Mouse (Mus musculus): Measurements from ENCODE around the gene Etl4. TPM values are rescaled to one million over a fixed set of nuclear protein-coding genes. Genes with fewer than 3 reads are reported as not detected.

Gene Etl4
- polyA plus RNA-seq, 1 experiment from 2014 or later, result 5.0 TPM

GRCm38 (mm10) chr2:20777931-20778330, 868.4 kb downstream of the Etl4 start:
- Histone ChIP-seq H3K9me3 (no peaks in the 10 kb centered on the region), H3K4me3 (no peak overlapping the region), H3K36me3 (no peaks in the 10 kb centered on the region), H3K4me2 (no peak overlapping the region), H3K9ac (no peak overlapping the region), H3K27me3 (no peaks in the 10 kb centered on the region), H3K27ac (replicated peaks) (no peak overlapping the region), H3K4me1 (replicated peaks) (no peaks in the 10 kb centered on the region)
- 72% methylated on average over 6 of the region's 6 CpGs for WGBS
- no peak for ATAC-seq (ENCODE audit: low FRiP score, low read depth)

- Histone ChIP-seq H3K36me3 (no peaks in the 10 kb centered on the region), H3K4me2 (no peak overlapping the region), H3K4me1 (replicated peaks) (no peaks in the 10 kb centered on the region), H3K4me3 (no peak overlapping the region), H3K9ac (no peak overlapping the region), H3K9me3 (no peaks in the 10 kb centered on the region), H3K27me3 (no peaks in the 10 kb centered on the region), H3K27ac (replicated peaks) (no peak overlapping the region)
- ATAC-seq (ENCODE audit: low FRiP score, low read depth), result peak; percentile 82
- WGBS, result 34% methylated on average over 6 of the region's 6 CpGs
Observed at GRCm38 (mm10) chr2:20779484-20780381, 870.2 kb downstream of the Etl4 start.

GRCm38 (mm10) chr2:20801236-20801890, 891.8 kb downstream of the Etl4 start:
- 82% methylated on average over 8 of the region's 8 CpGs for WGBS

GRCm38 (mm10) chr2:20811506-20811905, 901.9 kb downstream of the Etl4 start:
- Histone ChIP-seq H3K27me3 (no peaks in the 10 kb centered on the region), H3K9me3 (no peaks in the 10 kb centered on the region), H3K9ac (no peak overlapping the region), H3K36me3 (no peaks in the 10 kb centered on the region), H3K4me2 (no peak overlapping the region), H3K27ac (replicated peaks) (no peak overlapping the region), H3K4me1 (replicated peaks) (no peaks in the 10 kb centered on the region), H3K4me3 (no peak overlapping the region)
- ATAC-seq (ENCODE audit: low FRiP score, low read depth), result no peak
- 78% methylated on average over 8 of the region's 8 CpGs for WGBS

More at GRCm38 (mm10) chr2:20801236-20801890, 891.8 kb downstream of the Etl4 start:
- no peaks in the 10 kb centered on the region for H3K9me3 ChIP-seq
- H3K27ac ChIP-seq (replicated peaks), result no peak overlapping the region
- H3K4me2 ChIP-seq, result no peak overlapping the region
- H3K4me3 ChIP-seq, result no peak overlapping the region
- H3K36me3 ChIP-seq, result no peaks in the 10 kb centered on the region
- H3K4me1 ChIP-seq (replicated peaks), result no peaks in the 10 kb centered on the region
- ATAC-seq (ENCODE audit: low FRiP score, low read depth), result no peak
- H3K27me3 ChIP-seq, result no peaks in the 10 kb centered on the region
- H3K9ac ChIP-seq, result no peak overlapping the region

GRCm38 (mm10) chr2:20813986-20814385, 904.4 kb downstream of the Etl4 start:
- no peaks in the 10 kb centered on the region for H3K36me3 ChIP-seq
- no peak overlapping the region for H3K4me3 ChIP-seq
- H3K4me1 ChIP-seq (replicated peaks), result no peaks in the 10 kb centered on the region
- H3K9ac ChIP-seq, result no peak overlapping the region
- ATAC-seq (ENCODE audit: low FRiP score, low read depth), result no peak
- WGBS, result 84% methylated on average over 2 of the region's 2 CpGs
- no peak overlapping the region for H3K4me2 ChIP-seq
- no peaks in the 10 kb centered on the region for H3K27me3 ChIP-seq
- no peak overlapping the region for H3K27ac ChIP-seq (replicated peaks)
- H3K9me3 ChIP-seq, result no peaks in the 10 kb centered on the region

GRCm38 (mm10) chr2:20818226-20818625, 908.6 kb downstream of the Etl4 start:
- Histone ChIP-seq H3K4me3 (no peak overlapping the region), H3K4me1 (replicated peaks) (no peaks in the 10 kb centered on the region), H3K9ac (no peak overlapping the region), H3K9me3 (no peaks in the 10 kb centered on the region), H3K27ac (replicated peaks) (no peak overlapping the region), H3K36me3 (no peaks in the 10 kb centered on the region), H3K27me3 (no peaks in the 10 kb centered on the region), H3K4me2 (no peak overlapping the region)
- WGBS, result 82% methylated on average over 7 of the region's 7 CpGs
- ATAC-seq (ENCODE audit: low FRiP score, low read depth), result no peak

GRCm38 (mm10) chr2:20826258-20826657, 916.7 kb downstream of the Etl4 start:
- Histone ChIP-seq H3K27me3 (no peaks in the 10 kb centered on the region), H3K9ac (no peak overlapping the region), H3K4me3 (no peak overlapping the region), H3K4me1 (replicated peaks) (no peaks in the 10 kb centered on the region), H3K9me3 (no peaks in the 10 kb centered on the region), H3K36me3 (no peaks in the 10 kb centered on the region), H3K27ac (replicated peaks) (no peak overlapping the region), H3K4me2 (no peak overlapping the region)
- no peak for ATAC-seq (ENCODE audit: low FRiP score, low read depth)

- Histone ChIP-seq H3K4me3 (no peak overlapping the region), H3K36me3 (no peaks in the 10 kb centered on the region), H3K9ac (no peak overlapping the region), H3K27ac (replicated peaks) (no peak overlapping the region), H3K27me3 (no peaks in the 10 kb centered on the region), H3K4me1 (replicated peaks) (no peaks in the 10 kb centered on the region), H3K4me2 (no peak overlapping the region), H3K9me3 (no peaks in the 10 kb centered on the region)
- no peak for ATAC-seq (ENCODE audit: low FRiP score, low read depth)
- WGBS, result 72% methylated on average over 3 of the region's 3 CpGs
Observed at GRCm38 (mm10) chr2:20830882-20831281, 921.3 kb downstream of the Etl4 start.

- WGBS, result 76% methylated on average over 3 of the region's 3 CpGs
- no peak overlapping the region for H3K4me2 ChIP-seq
- no peak for ATAC-seq (ENCODE audit: low FRiP score, low read depth)
- no peak overlapping the region for H3K27ac ChIP-seq (replicated peaks)
- H3K36me3 ChIP-seq, result no peaks in the 10 kb centered on the region
- H3K9ac ChIP-seq, result no peak overlapping the region
- H3K4me1 ChIP-seq (replicated peaks), result no peaks in the 10 kb centered on the region
- H3K4me3 ChIP-seq, result no peak overlapping the region
- H3K9me3 ChIP-seq, result no peaks in the 10 kb centered on the region
- H3K27me3 ChIP-seq, result no peaks in the 10 kb centered on the region
Observed at GRCm38 (mm10) chr2:20831608-20832406, 922.2 kb downstream of the Etl4 start.

- ATAC-seq (ENCODE audit: low FRiP score, low read depth), result peak; percentile 75; the same call in 1 of the 2 replicates
- Histone ChIP-seq H3K9me3 (no peaks in the 10 kb centered on the region), H3K9ac (no peak overlapping the region), H3K27me3 (no peaks in the 10 kb centered on the region), H3K4me2 (no peak overlapping the region), H3K4me1 (replicated peaks) (no peaks in the 10 kb centered on the region), H3K36me3 (peaks cover 61% of the 10 kb centered on the region), H3K27ac (replicated peaks) (0 out of 2 replicates have a peak overlapping the region, but pooled peaks have one; percentile 12), H3K4me3 (no peak overlapping the region)
- 51% methylated on average over 18 of the region's 18 CpGs for WGBS
Observed at GRCm38 (mm10) chr2:20849346-20849745, 939.8 kb downstream of the Etl4 start.
